Mouse (Mus musculus): ENCODE measurements at regions not wholly inside any gene's neighbourhood (a gene's known extent, or its start where the extent isn't known, plus 50 kb on each side); places are given as distances from the start of the nearest gene placed in this dataset.

GRCm38 (mm10) chr8:64472801-64473270 is 220.0 kb downstream of the Cpe start:
- WGBS = 80% methylated on average over 1 of the region's 1 CpGs
- H3K4me1 ChIP-seq = no peaks in the 10 kb centered on the region
- H3K27me3 ChIP-seq = no peaks in the 10 kb centered on the region
- H3K9ac ChIP-seq = no peak overlapping the region
- no peak overlapping the region for H3K4me2 ChIP-seq
- no peak overlapping the region for H3K27ac ChIP-seq
- no peak overlapping the region for H3K4me3 ChIP-seq
- H3K9me3 ChIP-seq = no peaks in the 10 kb centered on the region
- H3K36me3 ChIP-seq = no peaks in the 10 kb centered on the region
- ATAC-seq (ENCODE audit: insufficient number of reproducible peaks, insufficient read depth, low FRiP score, low TSS enrichment, low read depth) = no peak

GRCm38 (mm10) chr8:64461136-64461535 is 231.7 kb downstream of the Cpe start:
- H3K9me3 ChIP-seq = no peaks in the 10 kb centered on the region
- no peaks in the 10 kb centered on the region for H3K4me1 ChIP-seq
- no peak overlapping the region for H3K4me3 ChIP-seq
- no peak overlapping the region for H3K9ac ChIP-seq
- H3K27ac ChIP-seq = no peak overlapping the region
- H3K4me2 ChIP-seq = no peak overlapping the region
- H3K36me3 ChIP-seq = no peaks in the 10 kb centered on the region
- H3K27me3 ChIP-seq = no peaks in the 10 kb centered on the region
- no peak for ATAC-seq (ENCODE audit: insufficient number of reproducible peaks, insufficient read depth, low FRiP score, low TSS enrichment, low read depth)
- 82% methylated on average over 4 of the region's 4 CpGs for WGBS

- H3K9me3 ChIP-seq = no peaks in the 10 kb centered on the region
- 73% methylated on average over 5 of the region's 5 CpGs for WGBS
- H3K27me3 ChIP-seq = no peaks in the 10 kb centered on the region
- no peaks in the 10 kb centered on the region for H3K4me1 ChIP-seq
- H3K36me3 ChIP-seq = no peaks in the 10 kb centered on the region
- no peak overlapping the region for H3K27ac ChIP-seq
- H3K4me3 ChIP-seq = no peak overlapping the region
- no peak for ATAC-seq (ENCODE audit: insufficient number of reproducible peaks, insufficient read depth, low FRiP score, low TSS enrichment, low read depth)
- no peak overlapping the region for H3K9ac ChIP-seq
- H3K4me2 ChIP-seq = no peak overlapping the region
Measured at GRCm38 (mm10) chr8:64456970-64457369, 235.9 kb downstream of the Cpe start.

GRCm38 (mm10) chr8:64454736-64455135 is 238.1 kb downstream of the Cpe start:
- no peak for ATAC-seq (ENCODE audit: insufficient number of reproducible peaks, insufficient read depth, low FRiP score, low TSS enrichment, low read depth)
- H3K36me3 ChIP-seq = no peaks in the 10 kb centered on the region
- H3K9ac ChIP-seq = no peak overlapping the region
- H3K4me2 ChIP-seq = no peak overlapping the region
- H3K4me1 ChIP-seq = no peaks in the 10 kb centered on the region
- no peak overlapping the region for H3K4me3 ChIP-seq
- no peaks in the 10 kb centered on the region for H3K27me3 ChIP-seq
- WGBS = 76% methylated on average over 4 of the region's 4 CpGs
- no peaks in the 10 kb centered on the region for H3K9me3 ChIP-seq
- H3K27ac ChIP-seq = no peak overlapping the region

- H3K4me2 ChIP-seq = no peak overlapping the region
- no peaks in the 10 kb centered on the region for H3K9me3 ChIP-seq
- no peak for ATAC-seq (ENCODE audit: insufficient number of reproducible peaks, insufficient read depth, low FRiP score, low TSS enrichment, low read depth)
- H3K4me1 ChIP-seq = peaks cover 12% of the 10 kb centered on the region
- H3K4me3 ChIP-seq = no peak overlapping the region
- H3K9ac ChIP-seq = no peak overlapping the region
- 0 out of 2 replicates have a peak overlapping the region, but pooled peaks have one; percentile 51 for H3K27ac ChIP-seq
- no peaks in the 10 kb centered on the region for H3K36me3 ChIP-seq
- H3K27me3 ChIP-seq = no peaks in the 10 kb centered on the region
- WGBS = 87% methylated on average over 3 of the region's 3 CpGs
Measured at GRCm38 (mm10) chr8:64445366-64445765, 239.3 kb upstream of the Tll1 start.

- no peaks in the 10 kb centered on the region for H3K36me3 ChIP-seq
- H3K4me1 ChIP-seq = peaks cover 12% of the 10 kb centered on the region
- H3K9ac ChIP-seq = no peak overlapping the region
- 0 out of 2 replicates have a peak, but pooled peaks have one; percentile 67 for ATAC-seq (ENCODE audit: insufficient number of reproducible peaks, insufficient read depth, low FRiP score, low TSS enrichment, low read depth)
- 17% methylated on average over 5 of the region's 5 CpGs for WGBS
- no peaks in the 10 kb centered on the region for H3K9me3 ChIP-seq
- H3K4me3 ChIP-seq = no peak overlapping the region
- peak overlapping the region; percentile 51 for H3K27ac ChIP-seq
- peak overlapping the region; percentile 44 for H3K4me2 ChIP-seq
- H3K27me3 ChIP-seq = peaks cover 2% of the 10 kb centered on the region
Measured at GRCm38 (mm10) chr8:64444429-64444828, 238.4 kb upstream of the Tll1 start.

- WGBS = 28% methylated on average over 5 of the region's 5 CpGs
- H3K4me2 ChIP-seq = no peak overlapping the region
- H3K27ac ChIP-seq = no peak overlapping the region
- H3K9ac ChIP-seq = no peak overlapping the region
- H3K9me3 ChIP-seq = no peaks in the 10 kb centered on the region
- no peaks in the 10 kb centered on the region for H3K36me3 ChIP-seq
- H3K4me1 ChIP-seq = 0 out of 2 replicates have a peak, but pooled peaks cover 9% of the 10 kb centered on the region
- no peak overlapping the region for H3K4me3 ChIP-seq
- peaks cover 23% of the 10 kb centered on the region for H3K27me3 ChIP-seq
- no peak for ATAC-seq (ENCODE audit: insufficient number of reproducible peaks, insufficient read depth, low FRiP score, low TSS enrichment, low read depth)
Measured at GRCm38 (mm10) chr8:64438489-64438888, 232.4 kb upstream of the Tll1 start.

- H3K27me3 ChIP-seq = peaks cover 23% of the 10 kb centered on the region
- ATAC-seq (ENCODE audit: insufficient number of reproducible peaks, insufficient read depth, low FRiP score, low TSS enrichment, low read depth) = no peak
- WGBS = 73% methylated on average over 7 of the region's 7 CpGs
Measured at GRCm38 (mm10) chr8:64434648-64435047, 228.6 kb upstream of the Tll1 start.

GRCm38 (mm10) chr8:64422850-64423214 is 216.8 kb upstream of the Tll1 start:
- no peaks in the 10 kb centered on the region for H3K9me3 ChIP-seq

More at GRCm38 (mm10) chr8:64434648-64435047, 228.6 kb upstream of the Tll1 start:
- Histone ChIP-seq H3K9ac (no peak overlapping the region), H3K4me3 (no peak overlapping the region), H3K36me3 (no peaks in the 10 kb centered on the region), H3K27ac (no peak overlapping the region), H3K4me1 (0 out of 2 replicates have a peak, but pooled peaks cover 9% of the 10 kb centered on the region), H3K4me2 (no peak overlapping the region), H3K9me3 (no peaks in the 10 kb centered on the region)

GRCm38 (mm10) chr8:64422200-64422849 is 216.3 kb upstream of the Tll1 start:
- no peak for ATAC-seq (ENCODE audit: insufficient number of reproducible peaks, insufficient read depth, low FRiP score, low TSS enrichment, low read depth)
- no peak overlapping the region for H3K4me2 ChIP-seq

More at GRCm38 (mm10) chr8:64422850-64423214, 216.8 kb upstream of the Tll1 start:
- Histone ChIP-seq H3K4me2 (no peak overlapping the region), H3K9ac (no peak overlapping the region), H3K27ac (no peak overlapping the region), H3K27me3 (no peaks in the 10 kb centered on the region), H3K36me3 (no peaks in the 10 kb centered on the region), H3K4me1 (peaks cover 12% of the 10 kb centered on the region), H3K4me3 (no peak overlapping the region)
- WGBS = 48% methylated on average over 4 of the region's 4 CpGs
- ATAC-seq (ENCODE audit: insufficient number of reproducible peaks, insufficient read depth, low FRiP score, low TSS enrichment, low read depth) = no peak

GRCm38 (mm10) chr8:64421502-64422199 is 215.6 kb upstream of the Tll1 start:
- Histone ChIP-seq H3K4me2 (no peak overlapping the region), H3K9me3 (no peaks in the 10 kb centered on the region), H3K9ac (no peak overlapping the region), H3K36me3 (no peaks in the 10 kb centered on the region), H3K27me3 (no peaks in the 10 kb centered on the region), H3K4me1 (peaks cover 12% of the 10 kb centered on the region), H3K27ac (no peak overlapping the region), H3K4me3 (no peak overlapping the region)
- no peak for ATAC-seq (ENCODE audit: insufficient number of reproducible peaks, insufficient read depth, low FRiP score, low TSS enrichment, low read depth)
- 86% methylated on average over 6 of the region's 6 CpGs for WGBS

More at GRCm38 (mm10) chr8:64422200-64422849, 216.3 kb upstream of the Tll1 start:
- H3K27me3 ChIP-seq = no peaks in the 10 kb centered on the region
- 32% methylated on average over 8 of the region's 8 CpGs for WGBS
- H3K27ac ChIP-seq = no peak overlapping the region
- H3K9ac ChIP-seq = no peak overlapping the region
- H3K9me3 ChIP-seq = no peaks in the 10 kb centered on the region
- peaks cover 12% of the 10 kb centered on the region for H3K4me1 ChIP-seq
- no peak overlapping the region for H3K4me3 ChIP-seq
- no peaks in the 10 kb centered on the region for H3K36me3 ChIP-seq

Measured in embryonic facial prominence, embryonic 13.5 days (tissue).